11 mouse cellular contexts compared by ENCODE assay signal in genomic region chr6:94688722-94689121, GRCm38 (mm10). TPM values are rescaled to one million over a fixed set of nuclear protein-coding genes. Genes with fewer than 3 reads are reported as not detected.
DNase-seq lines count a peak whose midpoint lies in the region; ATAC-seq lines count a peak whose summit lies in the region.
"Had no signal": no experiment of that assay in that cellular context is flagged by ENCODE, and none has a peak within 500 bp of the region (broad histone marks: within the 10 kb centered on the region; RNA-seq: fewer than 3 reads in every experiment).

No protein-coding gene starts in this region.

- H3K27me3 ChIP-seq in limb, embryonic 13.5 days: no peaks in the 10 kb centered on the region
- peaks cover 13% of the 10 kb centered on the region for H3K27me3 ChIP-seq in limb, embryonic 10.5 days (ENCODE audit: low read depth, poor library complexity, severe bottlenecking)
- H3K27me3 ChIP-seq: hindbrain, embryonic 15.5 days; liver, embryonic 15.5 days had no signal

- H3K4me2 ChIP-seq in limb, embryonic 13.5 days (replicated peaks): 0 out of 2 replicates have a peak overlapping the region, but pooled peaks have one; percentile 9
- H3K4me2 ChIP-seq: hindbrain, embryonic 15.5 days; liver, embryonic 15.5 days had no signal

- DNase-seq in limb, embryonic 10.5 days (ENCODE audit: low spot score): no peak
- peak; percentile 80 for DNase-seq in adipocyte (ENCODE audit: low spot score)
- DNase-seq in heart, adult 9 months (ENCODE audit: low spot score in 2 of 2): peak; percentile 58 to 68
- DNase-seq in lung, postnatal 36 days: peak; percentile 46
- no peak for DNase-seq in thymus, postnatal 0 days (ENCODE audit: low spot score)
- no peak for DNase-seq in thymus, adult 18-20 months
- DNase-seq in layer of hippocampus, postnatal 36 days: no peak
- DNase-seq: thymus, postnatal 25 days had no signal

- 51% methylated on average over 4 of the region's 4 CpGs for WGBS in limb, embryonic 13.5 days
- WGBS in limb, embryonic 10.5 days: 63% methylated on average over 4 of the region's 4 CpGs

- H3K4me1 ChIP-seq in limb, embryonic 13.5 days: peaks cover 98% of the 10 kb centered on the region
- peaks cover 84% of the 10 kb centered on the region for H3K4me1 ChIP-seq in limb, embryonic 10.5 days

- no peaks in the 10 kb centered on the region for H3K36me3 ChIP-seq in limb, embryonic 13.5 days
- no peaks in the 10 kb centered on the region for H3K36me3 ChIP-seq in limb, embryonic 10.5 days
- H3K36me3 ChIP-seq: hindbrain, embryonic 15.5 days; liver, embryonic 15.5 days had no signal

- H3K27ac ChIP-seq in limb, embryonic 13.5 days: no peak overlapping the region
- H3K27ac ChIP-seq in limb, embryonic 10.5 days: no peak overlapping the region
- H3K27ac ChIP-seq: hindbrain, embryonic 15.5 days; liver, embryonic 15.5 days had no signal

- no peak overlapping the region for H3K9ac ChIP-seq in limb, embryonic 13.5 days
- H3K9ac ChIP-seq: hindbrain, embryonic 15.5 days; liver, embryonic 15.5 days had no signal

- no peaks in the 10 kb centered on the region for H3K9me3 ChIP-seq in limb, embryonic 13.5 days
- H3K9me3 ChIP-seq in limb, embryonic 10.5 days (replicated peaks): no peaks in the 10 kb centered on the region
- H3K9me3 ChIP-seq: hindbrain, embryonic 15.5 days; liver, embryonic 15.5 days had no signal

- no peak overlapping the region for H3K4me3 ChIP-seq in limb, embryonic 13.5 days
- no peak overlapping the region for H3K4me3 ChIP-seq in limb, embryonic 10.5 days
- H3K4me3 ChIP-seq: hindbrain, embryonic 15.5 days; liver, embryonic 15.5 days had no signal

- ATAC-seq in limb, embryonic 13.5 days (ENCODE audit: low FRiP score, low read depth): peak; percentile 54; the same call in 1 of the 2 replicates

RNA-seq across cellular contexts. Expression of gene Lrig1, which starts 11.2 kb away (rescaled TPM):
- 19.0 and 23.5 TPM in 2 replicates for polyA plus RNA-seq in limb, embryonic 13.5 days (2015; fragmentation: Nextera tagmentation; extraction: Ambion mirVana)
- polyA plus RNA-seq in limb, embryonic 10.5 days (2016; fragmentation: Nextera tagmentation; extraction: Ambion mirVana): 13.7 and 15.7 TPM in 2 replicates
- 6.6 and 6.8 TPM in 2 replicates for polyA plus RNA-seq in thymus, postnatal 0 days (2015; fragmentation: Nextera tagmentation; extraction: Ambion mirVana)
- 10 to 100 TPM; 27.0 to 27.8 TPM for total RNA-seq in layer of hippocampus, postnatal 36 days (2021)

Comparison
In these comparisons a context has a peak if more than half of its experiments do, and no peak if none do; other contexts are left out.
1. DNase-seq: peak in adipocyte (single experiment), heart, adult 9 months (2 of 2) and lung, postnatal 36 days (single experiment); none in limb, embryonic 10.5 days (single experiment), thymus, postnatal 0 days (single experiment), thymus, adult 18-20 months (0 of 2) and layer of hippocampus, postnatal 36 days (0 of 2).